Mouse (Mus musculus) T-cell, adult 66 days (primary cell): ENCODE results near the gene Psmb10. TPM values are rescaled to one million over a fixed set of nuclear protein-coding genes. Genes with fewer than 3 reads are reported as not detected.

Experiments used
- total RNA-seq, 2 experiments: library from RNA; stranded (reverse); gene quantifications; 3 replicates in 1 of 2; 4 replicates in 1 of 2; pipeline ENCODE4 v1.2.4; 2023

Psmb10 gene
- total RNA-seq = 100 to 1,000 TPM; 159 to 185 TPM

DNA sequence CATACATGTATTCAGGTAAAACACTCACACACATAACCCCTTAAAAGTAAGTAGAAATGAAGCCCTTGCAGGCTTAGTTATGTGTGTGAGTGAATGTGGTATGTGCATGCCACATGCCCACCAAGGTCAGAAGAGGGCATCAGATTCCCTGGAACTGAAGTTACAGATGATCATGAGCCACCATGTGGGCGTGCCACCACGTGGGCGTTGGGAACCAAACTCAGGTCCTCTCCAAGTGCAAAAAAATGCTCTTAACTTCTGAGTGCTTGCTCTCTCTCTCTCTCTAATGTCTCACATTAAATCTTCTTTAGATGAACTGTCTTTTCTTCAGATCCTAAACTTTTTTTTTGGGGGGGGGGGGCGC lies at the start of gene Psmb10:
Psmb10 (minus strand) TSS at position 139 of the 364 bp plus-strand sequence.

DNA sequence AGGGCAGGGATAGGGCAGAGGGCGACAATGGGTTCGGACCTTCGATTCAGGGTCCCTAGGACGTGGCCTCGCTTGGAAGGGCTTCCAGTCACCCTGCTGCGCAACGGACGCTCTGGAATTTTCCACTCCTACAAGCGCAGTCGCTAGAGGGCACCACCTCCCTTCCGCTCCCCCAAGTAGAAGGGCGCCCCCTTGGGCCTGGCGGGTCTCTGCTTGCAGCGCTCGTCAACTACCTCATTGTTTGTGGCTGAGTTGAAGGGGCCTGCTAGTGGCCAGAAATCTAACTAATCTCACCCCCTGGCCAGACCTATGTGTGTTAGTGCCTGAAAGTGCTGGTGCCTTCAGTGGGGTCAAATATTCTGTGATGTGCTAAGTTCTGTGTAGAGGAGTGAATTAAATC lies 41.1 kb upstream of the Psmb10 start, which contains the start of gene Dpep3:
Dpep3 (minus strand) TSS at position 105 of the 400 bp plus-strand sequence.

GRCm38 (mm10) chr8:105965905-105966341 lies 27.7 kb upstream of the Psmb10 start, which contains the start of gene Slc12a4:
Gene Slc12a4 (minus strand): TSS chr8:105966097.

GRCm38 (mm10) chr8:105943321-105943739 lies 5.1 kb upstream of the Psmb10 start, which contains the start of gene Lcat:
Gene Lcat (minus strand): TSS chr8:105943382.

DNA sequence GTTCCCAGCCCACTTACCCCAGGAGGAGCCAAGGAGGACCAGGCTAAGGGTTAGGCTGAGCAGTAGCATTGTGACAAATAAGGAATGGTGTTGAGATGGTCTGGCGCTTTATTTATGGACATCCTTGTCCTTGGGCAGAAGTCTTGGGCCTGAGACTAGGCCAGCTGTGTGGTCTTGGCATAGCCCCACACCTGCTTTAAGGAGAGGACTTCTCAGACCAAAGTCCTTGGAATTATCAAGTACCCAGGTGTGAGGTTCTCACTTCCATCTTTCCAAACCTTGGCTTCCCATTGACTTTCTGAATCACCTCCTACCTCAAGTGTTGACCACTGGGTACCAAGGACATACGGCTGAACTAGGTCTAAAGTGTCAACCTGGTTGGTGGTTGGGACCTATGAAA lies 4.5 kb downstream of the Psmb10 start, which contains the start of gene Ctrl:
Ctrl (minus strand) TSS at position 101 of the 400 bp plus-strand sequence.

DNA sequence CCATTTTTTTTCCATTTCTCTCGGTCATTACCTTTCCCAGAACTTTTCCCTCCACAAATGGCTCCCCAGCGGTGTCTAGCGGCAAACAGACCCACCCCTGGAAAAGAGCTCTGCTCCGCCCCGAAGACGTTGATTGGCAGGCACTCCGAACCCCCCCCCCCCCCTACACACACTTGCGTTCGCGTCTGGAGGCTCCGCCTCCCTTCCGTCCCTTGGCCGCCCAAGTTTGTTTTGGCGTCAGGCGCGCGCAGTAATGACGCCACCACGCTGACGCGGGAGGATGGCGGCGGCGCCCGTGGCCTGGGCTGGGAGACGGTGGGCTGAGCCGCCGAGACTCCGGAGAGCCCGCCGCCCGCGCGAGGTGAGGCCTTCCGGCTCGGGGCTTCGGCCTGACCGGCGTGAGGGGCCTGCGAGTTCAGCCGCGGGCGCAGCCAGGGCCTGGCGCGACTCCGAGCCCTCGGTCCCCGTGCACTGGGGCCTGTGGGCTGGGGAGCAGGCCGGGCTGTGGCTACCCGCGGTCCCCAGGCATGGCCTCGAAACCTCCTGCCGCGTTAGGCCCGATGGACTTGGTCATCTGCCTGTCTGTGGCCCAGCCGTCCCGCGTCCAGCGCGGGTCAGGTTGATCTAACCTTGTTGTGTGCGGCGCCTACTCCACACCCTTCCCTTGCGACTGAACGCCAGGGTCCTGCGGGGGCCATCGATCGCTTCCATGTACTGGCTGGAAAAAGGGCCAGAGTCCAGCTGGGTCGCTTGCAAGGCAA lies 37.9 kb downstream of the Psmb10 start, which contains the start of gene Pskh1:
Pskh1 (plus strand) TSS at position 262 of the 761 bp plus-strand sequence.

GRCm38 (mm10) chr8:105893339-105893738 lies 44.9 kb downstream of the Psmb10 start, which contains the start of gene Nrn1l:
Gene Nrn1l (plus strand): TSS chr8:105893567.

Other genes starting within 250 kb of the Psmb10 start
- 10 to 100 TPM; 45.6 to 47.8 TPM for gene Acd, start 237.3 kb downstream of the Psmb10 start, total RNA-seq
- gene Pard6a, start 237.3 kb downstream of the Psmb10 start, total RNA-seq = 10 to 100 TPM in 1 of 2 experiments, 1 to 10 TPM in 1; 4.9 to 11.4 TPM
- not detected for gene 4933405L10Rik, start 230.8 kb downstream of the Psmb10 start, total RNA-seq
- 1 to 10 TPM; 4.2 to 4.6 TPM for gene Enkd1, start 230.2 kb downstream of the Psmb10 start, total RNA-seq
- gene Gfod2, start 179.8 kb downstream of the Psmb10 start, total RNA-seq = 10 to 100 TPM in 1 of 2 experiments, 1 to 10 TPM in 1; 7.2 to 10.5 TPM
- gene Ranbp10, start 111.1 kb downstream of the Psmb10 start, total RNA-seq = 10 to 100 TPM; 67.1 to 69.5 TPM
- not detected for gene Tsnaxip1, start 110.7 kb downstream of the Psmb10 start, total RNA-seq
- gene Cenpt, start 85.2 kb downstream of the Psmb10 start, total RNA-seq = 10 to 100 TPM; 21.5 to 22.7 TPM
- 10 to 100 TPM; 23.6 to 24.1 TPM for gene Thap11, start 83.3 kb downstream of the Psmb10 start, total RNA-seq
- gene Nutf2, start 77.9 kb downstream of the Psmb10 start, total RNA-seq = 10 to 100 TPM; 20.8 to 35.3 TPM
- 10 to 100 TPM; 85.5 to 94.7 TPM for gene Edc4, start 57.6 kb downstream of the Psmb10 start, total RNA-seq
- 1 to 10 TPM; 2.3 to 2.5 TPM for gene Nrn1l, start 44.9 kb downstream of the Psmb10 start, total RNA-seq
- 10 to 100 TPM; 23.2 TPM for gene Pskh1, start 38.0 kb downstream of the Psmb10 start, total RNA-seq
- gene Ctrl, start 4.6 kb downstream of the Psmb10 start, total RNA-seq = 1 to 10 TPM in 1 of 2 experiments, not detected in 1; 2.9 TPM
- gene Lcat, start 4.9 kb upstream of the Psmb10 start, total RNA-seq = under 1 TPM; 0.41 to 0.56 TPM
- 10 to 100 TPM; 13.5 to 17.9 TPM for gene Slc12a4, start 27.7 kb upstream of the Psmb10 start, total RNA-seq
- gene Dpep3, start 41.0 kb upstream of the Psmb10 start, total RNA-seq = not detected
- 10 to 100 TPM; 16.3 to 19.8 TPM for gene Dus2, start 52.9 kb upstream of the Psmb10 start, total RNA-seq
- gene Dpep2nb, start 67.5 kb upstream of the Psmb10 start, total RNA-seq = not detected
- 1 to 10 TPM; 8.3 to 9.5 TPM for gene Ddx28, start 73.4 kb upstream of the Psmb10 start, total RNA-seq
- gene Nfatc3, start 120.4 kb upstream of the Psmb10 start, total RNA-seq = 100 to 1,000 TPM; 205 to 213 TPM
- gene Esrp2, start 198.5 kb upstream of the Psmb10 start, total RNA-seq = under 1 TPM; 0.68 to 0.76 TPM
- gene Pla2g15, start 212.0 kb upstream of the Psmb10 start, total RNA-seq = 1 to 10 TPM; 5.8 to 6.0 TPM
- gene Slc7a6, start 230.4 kb upstream of the Psmb10 start, total RNA-seq = 10 to 100 TPM; 40.7 to 41.6 TPM